Mouse (Mus musculus): ENCODE results near the gene Fer. TPM values are rescaled to one million over a fixed set of nuclear protein-coding genes. Genes with fewer than 3 reads are reported as not detected.

Fer gene
- 14.3 and 20.8 TPM in 2 replicates for total RNA-seq (2014; rRNA removed)
- polyA plus RNA-seq (2015; fragmentation: Nextera tagmentation; extraction: Ambion mirVana), result 24.8 and 25.1 TPM in 2 replicates

DNA sequence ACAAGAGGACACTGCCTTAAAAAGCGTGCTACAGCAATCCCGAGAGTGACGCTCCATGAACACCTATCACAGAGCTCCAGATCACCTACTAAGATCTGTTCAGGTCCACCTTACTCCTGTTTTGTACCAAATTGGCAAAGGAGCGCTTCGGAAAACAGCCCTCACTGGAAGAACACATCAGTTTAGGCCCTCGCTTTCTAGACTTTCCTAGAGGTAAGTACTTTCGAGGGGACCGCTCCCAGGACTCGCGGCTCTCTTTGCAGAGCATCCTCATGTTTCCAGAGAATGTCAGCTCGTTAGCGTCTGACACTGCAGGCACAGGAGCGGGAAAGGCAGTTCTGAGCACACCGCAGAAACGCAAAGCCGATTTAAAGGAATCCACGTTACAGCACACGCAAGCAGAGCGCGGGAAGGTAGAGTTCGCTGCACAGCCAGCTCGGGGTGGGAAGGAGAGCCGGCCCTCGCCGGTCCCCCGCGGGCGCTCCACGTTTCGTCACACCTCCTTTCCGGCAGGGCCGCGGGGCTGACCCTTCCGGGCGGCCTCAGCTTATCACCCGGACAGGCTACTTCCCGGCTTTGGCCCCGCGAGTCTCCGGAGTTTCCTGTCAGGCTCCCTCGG lies at the start of gene Fer:
TSS of gene Fer (plus strand) at position 51 of the 619 bp plus-strand sequence.
- peak within 1 kb of the TSS; percentile 95 for H3K9ac ChIP-seq (replicated peaks; ENCODE audit: low read length)
- peak within 1 kb of the TSS; percentile 97 for H3K4me2 ChIP-seq (ENCODE audit: low read depth, low read length)
- ATAC-seq, result no peak; the same call in 1 of the 2 replicates
- H3K27me3 ChIP-seq (ENCODE audit: insufficient read depth, low read length), result no peaks in the 10 kb centered on the region
- peak; percentile 57 for DNase-seq (ENCODE audit: low spot score)
- WGBS, result 2% methylated on average over 41 of the region's 41 CpGs
- TF ChIP-seq CTCF (IDR thresholded peaks at IDR 0.05; ENCODE audit: low read depth), result no peak
- H3K4me3 ChIP-seq (ENCODE audit: low read length), result peak within 1 kb of the TSS; percentile 95
- peak within 1 kb of the TSS; percentile 87 for H3K27ac ChIP-seq
- peaks cover 5% of the 10 kb centered on the region; the same call in 1 of the 2 replicates for H3K4me1 ChIP-seq (ENCODE audit: insufficient read depth, low read length)
- H3K9me3 ChIP-seq (ENCODE audit: low read length), result no peaks in the 10 kb centered on the region
- H3K36me3 ChIP-seq (ENCODE audit: insufficient read depth, low read length), result no peaks in the 10 kb centered on the region

DNA sequence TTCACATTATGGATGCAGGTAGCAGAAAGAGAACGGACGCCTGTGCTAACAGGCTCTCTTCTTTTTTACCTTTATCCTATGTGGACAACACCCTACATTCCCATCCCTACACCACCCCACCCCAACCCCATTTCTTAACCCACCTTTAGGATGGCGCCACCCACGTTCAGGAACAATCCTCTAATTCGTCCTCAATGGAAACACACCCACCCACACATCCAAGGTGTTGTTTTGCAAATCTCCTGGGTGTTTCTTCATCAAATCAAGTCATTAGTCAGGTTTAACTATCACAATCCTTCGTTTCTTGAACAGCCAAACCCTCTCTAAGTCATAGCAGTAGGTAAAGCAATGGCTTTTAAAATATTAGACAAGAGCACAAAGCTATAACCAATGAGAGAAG lies 49.3 kb upstream of the Fer start:
- no peaks in the 10 kb centered on the region for H3K9me3 ChIP-seq (ENCODE audit: low read length)
- no peaks in the 10 kb centered on the region for H3K4me1 ChIP-seq (ENCODE audit: insufficient read depth, low read length)
- TF ChIP-seq CTCF (IDR thresholded peaks at IDR 0.05; ENCODE audit: low read depth), result no peak
- H3K4me3 ChIP-seq (ENCODE audit: low read length), result no peak overlapping the region
- DNase-seq (ENCODE audit: low spot score) (no peak), ATAC-seq (no peak)
- no peak overlapping the region for H3K27ac ChIP-seq
- H3K36me3 ChIP-seq (ENCODE audit: insufficient read depth, low read length), result no peaks in the 10 kb centered on the region
- no peaks in the 10 kb centered on the region for H3K27me3 ChIP-seq (ENCODE audit: insufficient read depth, low read length)
- H3K9ac ChIP-seq (replicated peaks; ENCODE audit: low read length), result no peak overlapping the region
- H3K4me2 ChIP-seq (ENCODE audit: low read depth, low read length), result no peak overlapping the region
- 89% methylated on average over 6 of the region's 6 CpGs for WGBS

DNA sequence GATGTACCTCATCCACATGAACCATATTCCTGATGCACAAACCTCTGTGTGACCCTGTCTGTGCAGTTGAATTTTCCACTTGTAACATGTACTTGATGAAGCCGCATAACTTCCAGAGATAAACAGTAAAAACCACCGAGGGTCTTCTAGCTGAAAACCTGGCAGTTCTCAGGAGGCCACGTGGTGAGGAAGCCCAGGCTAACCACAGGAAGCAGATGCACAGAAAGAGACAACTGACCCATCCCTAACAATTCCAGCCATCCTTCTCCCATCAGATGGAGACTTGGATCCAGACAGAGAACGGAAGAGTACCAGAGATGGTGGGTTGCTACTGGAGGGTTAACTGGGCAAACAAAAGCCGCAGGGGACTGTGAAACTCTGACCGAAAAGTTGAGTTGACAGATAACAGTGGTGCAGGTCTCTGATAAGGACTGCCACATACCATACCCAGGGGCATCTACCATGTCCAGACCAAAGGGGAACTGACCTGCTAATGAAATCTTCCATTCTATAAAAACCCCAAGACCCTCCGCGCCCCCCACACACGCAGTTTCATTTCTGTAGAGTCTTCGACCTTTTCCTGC lies 44.3 kb upstream of the Fer start:
- no peaks in the 10 kb centered on the region for H3K36me3 ChIP-seq (ENCODE audit: insufficient read depth, low read length)
- H3K4me2 ChIP-seq (ENCODE audit: low read depth, low read length), result no peak overlapping the region
- no peaks in the 10 kb centered on the region for H3K9me3 ChIP-seq (ENCODE audit: low read length)
- H3K4me3 ChIP-seq (ENCODE audit: low read length), result no peak overlapping the region
- no peak for ATAC-seq
- no peak overlapping the region for H3K27ac ChIP-seq
- no peak overlapping the region for H3K9ac ChIP-seq (replicated peaks; ENCODE audit: low read length)
- no peak for TF ChIP-seq CTCF (IDR thresholded peaks at IDR 0.05; ENCODE audit: low read depth)
- no peaks in the 10 kb centered on the region for H3K27me3 ChIP-seq (ENCODE audit: insufficient read depth, low read length)
- whole genome bisulfite sequencing, result 87% methylated on average over 10 of the region's 10 CpGs
- no peak for DNase-seq (ENCODE audit: low spot score)
- H3K4me1 ChIP-seq (ENCODE audit: insufficient read depth, low read length), result no peaks in the 10 kb centered on the region

DNA sequence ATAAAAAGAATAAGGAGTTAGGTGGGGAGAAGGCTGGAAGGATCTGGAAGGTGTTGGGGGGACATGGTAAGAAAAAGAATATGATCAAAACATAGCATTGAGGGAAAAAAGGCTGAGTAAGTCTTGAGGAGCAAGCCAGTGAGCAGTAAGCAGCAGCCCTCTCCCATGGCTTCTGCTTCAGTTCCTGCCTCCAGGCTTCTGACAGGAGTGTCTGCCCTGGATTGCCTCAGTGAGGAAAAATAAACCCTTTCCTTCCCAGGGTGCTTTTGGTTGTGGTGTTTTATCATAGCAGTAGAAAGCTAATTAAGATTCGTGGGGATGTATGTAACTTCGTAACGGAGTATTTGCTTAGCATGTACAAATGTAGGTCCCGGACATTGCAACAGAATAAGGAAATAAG lies 38.7 kb upstream of the Fer start:
- 93% methylated on average over 4 of the region's 4 CpGs for WGBS
- Histone ChIP-seq H3K27me3 (ENCODE audit: insufficient read depth, low read length) (no peaks in the 10 kb centered on the region), H3K4me3 (ENCODE audit: low read length) (no peak overlapping the region), H3K4me1 (ENCODE audit: insufficient read depth, low read length) (no peaks in the 10 kb centered on the region), H3K9ac (replicated peaks; ENCODE audit: low read length) (no peak overlapping the region), H3K36me3 (ENCODE audit: insufficient read depth, low read length) (no peaks in the 10 kb centered on the region), H3K27ac (no peak overlapping the region), H3K4me2 (ENCODE audit: low read depth, low read length) (no peak overlapping the region), H3K9me3 (ENCODE audit: low read length) (no peaks in the 10 kb centered on the region)
- no peak for TF ChIP-seq CTCF (IDR thresholded peaks at IDR 0.05; ENCODE audit: low read depth)
- DNase-seq (ENCODE audit: low spot score) (no peak), ATAC-seq (no peak)

DNA sequence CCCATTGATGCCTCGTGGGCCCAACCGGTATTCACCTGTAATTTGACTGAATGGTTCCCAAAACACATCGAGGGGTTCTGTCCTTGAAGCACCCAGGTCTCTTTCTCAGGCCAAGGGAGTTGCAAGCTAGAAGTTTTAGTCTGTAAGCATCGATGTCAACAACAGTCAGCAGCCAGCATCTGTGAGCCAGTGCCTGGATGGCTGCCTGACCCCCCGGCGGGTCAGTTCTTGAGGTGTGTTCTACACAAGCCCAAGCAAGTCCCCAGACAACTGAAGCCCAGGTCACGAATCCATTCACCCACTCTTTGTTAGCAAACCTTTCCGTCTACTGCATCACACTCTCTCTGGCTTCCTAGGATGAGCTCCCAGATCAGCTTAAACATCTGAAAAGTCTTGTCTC lies 36.7 kb upstream of the Fer start:
- H3K27me3 ChIP-seq (ENCODE audit: insufficient read depth, low read length), result no peaks in the 10 kb centered on the region
- H3K4me1 ChIP-seq (ENCODE audit: insufficient read depth, low read length), result no peaks in the 10 kb centered on the region
- H3K9me3 ChIP-seq (ENCODE audit: low read length), result no peaks in the 10 kb centered on the region
- no peak for TF ChIP-seq CTCF (IDR thresholded peaks at IDR 0.05; ENCODE audit: low read depth)
- DNase-seq (ENCODE audit: low spot score) (no peak), ATAC-seq (no peak)
- H3K9ac ChIP-seq (replicated peaks; ENCODE audit: low read length), result no peak overlapping the region
- no peak overlapping the region for H3K4me3 ChIP-seq (ENCODE audit: low read length)
- 86% methylated on average over 8 of the region's 8 CpGs for WGBS
- no peak overlapping the region for H3K4me2 ChIP-seq (ENCODE audit: low read depth, low read length)
- H3K27ac ChIP-seq, result no peak overlapping the region
- no peaks in the 10 kb centered on the region for H3K36me3 ChIP-seq (ENCODE audit: insufficient read depth, low read length)

DNA sequence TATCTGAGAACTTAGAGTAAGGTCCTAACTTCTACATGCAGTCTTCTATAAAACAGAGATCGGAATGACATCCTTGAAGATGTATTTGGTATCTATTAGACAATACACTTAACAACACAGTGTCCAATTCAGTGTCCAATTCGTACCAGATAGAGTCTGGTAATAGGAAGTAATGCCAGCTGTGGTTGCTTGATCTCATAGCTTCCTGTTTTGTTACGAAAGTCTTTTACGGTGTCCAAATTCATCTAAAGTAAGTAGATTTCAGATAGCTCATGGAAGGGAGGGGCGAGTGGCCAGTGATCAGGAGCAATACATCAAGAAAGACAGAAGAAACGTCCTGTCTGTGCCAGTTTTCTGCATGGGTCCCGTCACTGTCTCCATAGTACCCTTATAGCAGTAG lies 36.1 kb upstream of the Fer start:
- Histone ChIP-seq H3K27ac (no peak overlapping the region), H3K9ac (replicated peaks; ENCODE audit: low read length) (no peak overlapping the region), H3K9me3 (ENCODE audit: low read length) (no peaks in the 10 kb centered on the region), H3K36me3 (ENCODE audit: insufficient read depth, low read length) (no peaks in the 10 kb centered on the region), H3K4me2 (ENCODE audit: low read depth, low read length) (no peak overlapping the region), H3K4me1 (ENCODE audit: insufficient read depth, low read length) (no peaks in the 10 kb centered on the region), H3K4me3 (ENCODE audit: low read length) (no peak overlapping the region), H3K27me3 (ENCODE audit: insufficient read depth, low read length) (no peaks in the 10 kb centered on the region)
- DNase-seq (ENCODE audit: low spot score) (no peak), ATAC-seq (no peak)
- TF ChIP-seq CTCF (IDR thresholded peaks at IDR 0.05; ENCODE audit: low read depth), result no peak
- 85% methylated on average over 7 of the region's 7 CpGs for WGBS
